Mouse (Mus musculus) ES-E14 (cell line): ENCODE data around the gene Steap3. TPM values are rescaled to one million over a fixed set of nuclear protein-coding genes. Genes with fewer than 3 reads are reported as not detected.

Experiments used
- DNase-seq: peaks from one replicate; pipeline ENCODE4 v3.0.0-alpha.2; 2013; ENCODE audit warnings: low read depth, low spot score
- H3K27ac ChIP-seq: 2 replicates; pipeline ENCODE4 v1.5.1; 2012; ENCODE audit warnings: low read depth, mild to moderate bottlenecking, low read length, moderate library complexity, mixed read lengths; ENCODE audit not compliant: poor library complexity, insufficient read depth, severe bottlenecking
- H3K36me3 ChIP-seq: 2 replicates; pipeline ENCODE4 v1.6.1; 2012; ENCODE audit warnings: mild to moderate bottlenecking, low read length, moderate library complexity, mixed read lengths; ENCODE audit not compliant: control insufficient read depth, poor library complexity, insufficient read depth, severe bottlenecking
- H3K4me1 ChIP-seq, 2 experiments: fragments of 150-350 bp in 1 of 2; sonication (generic) in 1 of 2; 2 replicates each; pipeline ENCODE4 v1.6.1; 2012; ENCODE audit warnings: low read length in 2 of 2, mild to moderate bottlenecking in 1 of 2, mixed read lengths in 1 of 2; ENCODE audit not compliant: control insufficient read depth in 2 of 2, insufficient read depth in 2 of 2, poor library complexity in 1 of 2
- H3K4me3 ChIP-seq, 2 experiments: fragments of 150-350 bp in 1 of 2; sonication (generic) in 1 of 2; 2 replicates each; pipeline ENCODE4 v1.5.1; 2012; ENCODE audit warnings: low read length in 2 of 2, low read depth in 1 of 2, mild to moderate bottlenecking in 1 of 2, mixed read lengths in 1 of 2; ENCODE audit not compliant: insufficient read depth in 1 of 2, poor library complexity in 1 of 2, severe bottlenecking in 1 of 2
- H3K9ac ChIP-seq: 2 replicates; pipeline ENCODE4 v1.6.1; 2012; ENCODE audit warnings: low read depth, mild to moderate bottlenecking, low read length, mixed read lengths; ENCODE audit not compliant: poor library complexity, insufficient read depth, severe bottlenecking
- H3K9me3 ChIP-seq: fragments of 150-350 bp; sonication (generic); 2 replicates; pipeline ENCODE4 v1.6.1; 2012; ENCODE audit warnings: low read depth, mild to moderate bottlenecking, low read length; ENCODE audit not compliant: control insufficient read depth, insufficient read depth
- CHD2 ChIP-seq: IDR thresholded peaks from 2 replicates; pipeline ENCODE4 v1.6.1; 2014; ENCODE audit warnings: mild to moderate bottlenecking, low read depth, low read length, inconsistent platforms
- HCFC1 ChIP-seq: IDR thresholded peaks from 2 replicates; pipeline ENCODE4 v1.6.1; 2012; ENCODE audit warnings: low read length, inconsistent platforms, borderline replicate concordance; ENCODE audit not compliant: insufficient read depth
- MAFK ChIP-seq: IDR thresholded peaks from 2 replicates; pipeline ENCODE4 v1.6.1; 2014; ENCODE audit warnings: mild to moderate bottlenecking, low read depth, low read length, inconsistent platforms; ENCODE audit not compliant: insufficient read depth
- ZC3H11A ChIP-seq: IDR thresholded peaks from 2 replicates; pipeline ENCODE4 v1.6.1; 2012; ENCODE audit warnings: low read depth, mild to moderate bottlenecking, inconsistent platforms, low read length, borderline replicate concordance
- ZNF384 ChIP-seq: IDR thresholded peaks from 2 replicates; pipeline ENCODE4 v1.6.1; 2012; ENCODE audit warnings: low read depth, low read length, inconsistent platforms
- in situ Hi-C, 2 experiments: fragments of 600-800 bp; cut with MboI; formaldehyde crosslinking; loops; one replicate each; pipeline ENCODE4 v1.15.1; 2025; ENCODE audit warnings: low sequenced_read_pairs in 2 of 2, inconsistent platforms in 1 of 2; ENCODE audit not compliant: unreplicated experiment in 2 of 2
- total RNA-seq: library from RNA; depleted of rRNA; stranded (reverse); fragments of 300-350 nt; gene quantifications from 2 replicates; pipeline ENCODE4 v1.2.3, GENCODE M21; 2012

Steap3 gene
- total RNA-seq, 1 experiment: 75.9 TPM

DNA sequence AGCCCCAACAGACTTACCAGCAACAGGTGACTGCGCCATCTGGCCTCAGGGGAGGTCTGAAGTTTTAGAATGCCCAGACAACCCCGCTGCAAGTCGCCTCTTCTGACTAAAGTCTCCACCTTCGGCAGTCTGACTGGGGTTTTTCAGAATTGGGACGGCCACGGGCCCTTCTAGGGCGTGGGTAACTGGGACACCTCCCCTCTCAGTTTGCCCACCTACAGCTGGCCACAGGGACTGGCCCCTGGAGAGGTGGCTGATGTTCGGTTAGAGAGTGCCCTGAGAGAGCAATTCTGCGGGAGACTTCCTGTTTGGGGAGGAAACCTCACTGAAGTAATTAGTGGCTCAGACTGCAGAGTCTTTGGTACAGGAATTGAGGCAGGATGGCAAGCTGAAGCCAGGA, 13.8 kb downstream of the Steap3 start:
- H3K4me3 ChIP-seq: no peak overlapping the region
- in situ Hi-C loops: no loop called here
- peaks cover 0 to 4% of the 10 kb centered on the region in 2 experiments; a peak in 1 of 4 replicates for H3K4me1 ChIP-seq
- no peaks in the 10 kb centered on the region for H3K36me3 ChIP-seq
- TF ChIP-seq HCFC1 (no peak), CHD2 (no peak), ZNF384 (no peak), ZC3H11A (no peak), MAFK (no peak)
- H3K9me3 ChIP-seq: no peaks in the 10 kb centered on the region
- H3K27ac ChIP-seq: no peak overlapping the region
- no peak for DNase-seq
- H3K9ac ChIP-seq: peak overlapping the region; percentile 34; the same call in 1 of the 2 replicates

DNA sequence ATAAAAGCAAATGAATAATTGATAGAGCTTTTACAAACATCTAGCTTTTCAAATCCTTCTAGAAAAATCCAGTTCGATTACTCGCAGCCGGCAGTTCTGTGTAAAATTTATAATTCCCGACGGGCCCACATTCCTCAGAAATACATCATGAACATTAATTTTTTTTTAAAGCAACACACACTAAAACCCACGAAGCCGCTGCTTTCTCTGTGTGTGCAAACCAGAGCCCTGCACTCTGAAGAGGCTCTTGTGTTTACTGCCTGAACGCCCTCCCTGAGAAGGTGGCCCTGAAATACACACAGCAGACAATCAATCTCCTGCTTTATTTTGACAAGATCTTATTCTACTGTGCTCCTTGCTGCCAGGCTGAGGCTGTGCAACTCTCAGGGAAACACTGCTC, 14.3 kb downstream of the Steap3 start:
- in situ Hi-C loops: no loop called here
- no peak for TF ChIP-seq ZC3H11A
- Histone ChIP-seq H3K4me3 (no peak overlapping the region), H3K36me3 (no peaks in the 10 kb centered on the region), H3K4me1 (peaks cover 0 to 4% of the 10 kb centered on the region in 2 experiments; a peak in 1 of 4 replicates), H3K27ac (no peak overlapping the region), H3K9me3 (no peaks in the 10 kb centered on the region), H3K9ac (peak overlapping the region; percentile 34; the same call in 1 of the 2 replicates)
- no peak for DNase-seq

DNA sequence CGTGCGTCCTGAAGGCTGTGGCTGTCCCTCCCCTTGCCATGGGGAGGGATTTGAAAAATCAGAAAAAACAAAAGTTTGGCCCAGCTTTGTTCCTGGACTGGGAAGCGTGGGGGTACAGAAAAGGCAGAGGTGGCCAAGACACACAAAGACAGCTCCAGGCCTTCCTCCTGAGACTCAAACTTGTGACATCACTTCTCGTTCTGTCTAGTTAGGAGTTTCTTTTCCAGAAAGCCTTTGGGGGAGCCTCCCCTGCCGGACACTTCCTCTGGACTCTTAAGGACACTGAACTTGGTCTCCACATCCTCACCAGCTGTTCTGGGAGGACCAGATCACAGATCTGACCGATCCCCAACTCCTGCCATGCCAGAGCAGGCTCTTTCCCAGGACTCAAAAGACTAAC, 18.8 kb downstream of the Steap3 start:
- peaks cover 0 to 3% of the 10 kb centered on the region in 2 experiments; a peak in 1 of 4 replicates for H3K4me1 ChIP-seq
- no peak overlapping the region for H3K27ac ChIP-seq
- in situ Hi-C loops: no loop called here
- no peak overlapping the region for H3K9ac ChIP-seq
- 0 out of 2 replicates have a peak, but pooled peaks cover 2% of the 10 kb centered on the region for H3K36me3 ChIP-seq
- H3K9me3 ChIP-seq: no peaks in the 10 kb centered on the region
- H3K4me3 ChIP-seq: no peak overlapping the region
- no peak for DNase-seq
- TF ChIP-seq MAFK (no peak), ZNF384 (no peak), HCFC1 (no peak), CHD2 (no peak), ZC3H11A (no peak)

DNA sequence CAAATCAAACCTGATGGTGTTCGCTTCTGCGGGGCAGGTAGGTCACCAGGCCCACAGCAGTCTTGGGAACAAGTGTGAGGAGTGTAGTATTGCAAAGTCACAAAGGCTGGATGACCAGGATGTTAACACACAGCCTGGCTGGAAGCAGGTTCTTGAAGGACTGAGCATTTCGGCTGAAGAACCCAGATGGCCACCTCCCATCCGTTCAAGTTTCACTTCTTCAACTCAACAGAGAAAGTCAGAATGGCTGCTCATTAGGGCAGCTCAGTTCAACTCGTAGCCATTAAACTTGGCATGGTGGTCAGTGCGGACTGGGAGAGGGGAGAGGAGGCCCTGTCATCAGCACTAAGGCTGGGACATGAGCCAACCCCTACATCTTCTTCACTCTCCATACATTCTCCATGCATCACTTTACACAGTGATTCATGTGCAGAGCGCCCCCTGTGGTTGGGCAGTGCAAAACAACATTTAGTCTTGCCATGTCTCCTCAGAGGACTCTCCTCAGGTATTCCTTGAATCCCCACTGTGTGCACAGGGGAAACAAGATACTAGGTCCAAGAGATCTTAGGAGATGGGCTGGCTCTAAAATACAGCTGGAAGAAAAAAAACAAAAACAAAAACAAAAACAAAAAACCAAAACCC, 19.9 kb downstream of the Steap3 start:
- Histone ChIP-seq H3K9me3 (no peaks in the 10 kb centered on the region), H3K36me3 (0 out of 2 replicates have a peak, but pooled peaks cover 2% of the 10 kb centered on the region), H3K4me1 (no peaks in the 10 kb centered on the region), H3K27ac (no peak overlapping the region), H3K9ac (no peak overlapping the region), H3K4me3 (no peak overlapping the region)
- in situ Hi-C loops: no loop called here
- TF ChIP-seq ZNF384 (no peak), CHD2 (no peak), MAFK (no peak), ZC3H11A (no peak), HCFC1 (no peak)
- no peak for DNase-seq
